Mouse (Mus musculus): ENCODE results near the gene Trim25. TPM values are rescaled to one million over a fixed set of nuclear protein-coding genes. Genes with fewer than 3 reads are reported as not detected.

Gene Trim25
- total RNA-seq, 1 experiment from 2014 or later, result 107 TPM

- no peak for ATAC-seq (ENCODE audit: extremely low read depth, insufficient number of reproducible peaks, low FRiP score, poor library complexity, severe bottlenecking)
These were observed 46.8 kb downstream of the Trim25 start for GRCm38 (mm10) chr11:89046021-89046420.

DNA sequence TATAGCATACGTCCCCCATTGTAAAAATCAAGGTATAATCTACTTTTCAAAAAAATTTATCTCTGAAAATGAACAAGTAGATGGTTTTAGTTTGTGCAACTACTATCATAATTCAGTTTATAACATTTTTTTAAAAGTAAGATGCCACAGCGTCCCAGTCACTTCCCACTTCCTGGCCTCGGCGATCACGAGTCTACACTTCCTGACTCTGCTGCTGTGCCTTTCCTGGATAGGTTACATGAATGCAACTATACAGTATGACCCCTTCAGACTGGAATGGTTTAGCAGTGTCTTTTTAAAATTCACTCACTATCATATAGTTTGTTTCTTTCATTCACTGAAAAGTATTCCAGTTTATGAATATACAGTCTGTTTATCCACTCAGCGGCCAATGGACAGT is 52.6 kb downstream of the Trim25 start:
- no peak for ATAC-seq (ENCODE audit: extremely low read depth, insufficient number of reproducible peaks, low FRiP score, poor library complexity, severe bottlenecking)

DNA sequence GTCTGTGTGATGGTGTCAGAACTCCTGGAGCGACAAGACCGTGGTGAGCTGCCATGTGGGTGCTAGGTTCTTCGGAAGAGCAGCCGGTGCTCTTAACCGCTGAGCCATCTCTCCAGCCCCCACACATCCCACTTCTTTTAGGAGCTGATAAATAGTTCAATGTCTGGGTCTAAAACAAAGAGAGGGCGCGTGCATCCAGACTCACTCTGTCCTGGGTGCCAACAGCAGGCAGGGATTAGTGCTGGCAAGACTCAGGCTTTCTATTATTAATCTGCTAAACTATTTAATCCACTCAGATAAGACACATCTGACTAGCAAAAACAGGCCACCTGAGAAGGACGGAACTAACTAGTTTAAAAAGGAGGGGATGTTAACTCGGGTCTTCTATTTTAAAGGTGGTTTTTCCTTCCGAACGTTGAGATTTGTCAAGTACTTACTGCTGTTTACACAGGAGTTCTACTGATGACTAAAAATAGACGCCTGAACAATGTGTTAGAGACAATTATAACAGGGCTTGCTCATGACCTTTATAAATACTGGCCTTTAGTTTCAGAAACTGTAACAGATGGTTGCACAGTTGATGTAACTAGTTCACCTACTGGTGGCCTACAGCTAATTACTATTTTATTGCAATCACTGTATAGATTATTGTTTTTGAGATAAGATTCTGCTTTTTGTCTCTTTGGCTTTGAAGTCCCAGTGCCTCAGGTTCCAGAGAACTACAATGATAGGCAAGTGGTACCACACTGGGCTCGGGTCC is 56.9 kb downstream of the Trim25 start:
- ATAC-seq (ENCODE audit: extremely low read depth, insufficient number of reproducible peaks, low FRiP score, poor library complexity, severe bottlenecking), result no peak

GRCm38 (mm10) chr11:89058515-89059270 is 59.5 kb downstream of the Trim25 start:
- peak; percentile 34; the same call in 1 of the 2 replicates for ATAC-seq (ENCODE audit: extremely low read depth, insufficient number of reproducible peaks, low FRiP score, poor library complexity, severe bottlenecking)

- peak; percentile 37 for ATAC-seq (ENCODE audit: extremely low read depth, insufficient number of reproducible peaks, low FRiP score, poor library complexity, severe bottlenecking)
These were observed 60.8 kb downstream of the Trim25 start for GRCm38 (mm10) chr11:89059919-89060422.

GRCm38 (mm10) chr11:89060423-89061089 is 61.4 kb downstream of the Trim25 start:
- peak; percentile 81 for ATAC-seq (ENCODE audit: extremely low read depth, insufficient number of reproducible peaks, low FRiP score, poor library complexity, severe bottlenecking)

DNA sequence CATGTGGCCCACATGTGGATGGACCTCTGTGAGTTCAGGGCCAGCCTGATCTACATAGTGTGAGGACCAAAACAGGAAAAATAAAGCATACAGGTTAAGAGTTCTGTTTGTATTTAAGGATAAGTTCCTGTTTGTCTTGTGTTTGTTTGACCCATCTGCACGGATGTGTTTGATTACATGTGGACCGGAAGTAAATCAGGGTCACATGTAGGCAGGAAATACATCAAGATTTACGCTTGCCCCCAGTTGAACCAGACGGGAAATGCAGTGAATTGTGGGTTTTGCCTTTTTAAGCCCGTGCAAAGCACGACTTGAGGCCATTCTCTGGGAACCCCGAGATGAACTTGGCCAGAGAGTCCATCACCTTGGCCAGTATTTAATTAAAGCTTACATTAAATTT is 62.2 kb downstream of the Trim25 start:
- no peak for ATAC-seq (ENCODE audit: extremely low read depth, insufficient number of reproducible peaks, low FRiP score, poor library complexity, severe bottlenecking)

- no peak for ATAC-seq (ENCODE audit: extremely low read depth, insufficient number of reproducible peaks, low FRiP score, poor library complexity, severe bottlenecking)
These were observed 65.1 kb downstream of the Trim25 start for GRCm38 (mm10) chr11:89064312-89064711.

DNA sequence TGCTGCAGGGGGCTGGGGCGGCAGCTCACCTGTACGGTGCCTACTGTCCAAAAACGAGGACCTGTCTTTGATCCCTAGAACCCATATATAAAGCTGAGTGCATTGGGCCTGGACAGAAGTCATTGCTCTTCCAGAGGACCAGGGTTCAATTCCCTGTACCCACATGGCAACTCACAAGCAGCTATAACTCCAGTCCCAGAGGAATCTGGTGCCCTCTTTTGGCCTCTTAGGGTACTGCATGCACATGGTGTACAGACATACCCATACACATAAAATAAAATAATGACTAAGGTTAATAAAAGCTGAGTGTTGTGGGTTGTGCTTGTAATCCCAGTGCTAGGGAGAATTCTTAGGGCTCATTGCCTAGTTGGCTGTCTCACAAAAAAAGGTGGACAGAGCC is 66.1 kb downstream of the Trim25 start:
- no peak for ATAC-seq (ENCODE audit: extremely low read depth, insufficient number of reproducible peaks, low FRiP score, poor library complexity, severe bottlenecking)

DNA sequence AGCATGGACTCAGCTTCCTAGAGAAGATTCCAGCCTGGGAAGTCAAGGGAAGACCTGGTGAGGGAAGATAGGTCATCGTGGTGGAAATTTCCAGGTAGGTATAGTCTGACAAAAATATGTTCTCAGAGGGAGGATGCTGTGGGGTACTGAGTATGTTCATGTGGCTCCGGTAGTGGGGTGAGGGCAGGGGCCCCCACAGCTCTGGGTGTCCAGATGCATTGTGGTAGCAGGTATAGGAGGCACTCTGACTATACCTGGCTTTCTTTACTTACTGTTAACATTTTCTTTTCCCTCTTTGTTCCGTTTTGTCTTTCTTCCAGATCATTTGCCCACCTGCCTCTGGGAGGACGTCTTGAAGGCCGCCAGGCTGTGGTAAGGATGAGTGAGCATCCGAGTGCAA is 67.0 kb downstream of the Trim25 start:
- ATAC-seq (ENCODE audit: extremely low read depth, insufficient number of reproducible peaks, low FRiP score, poor library complexity, severe bottlenecking), result no peak

- ATAC-seq (ENCODE audit: extremely low read depth, insufficient number of reproducible peaks, low FRiP score, poor library complexity, severe bottlenecking), result no peak
These were observed 67.6 kb downstream of the Trim25 start, which contains the start of gene Dgke for GRCm38 (mm10) chr11:89066750-89067149. Gene Dgke (minus strand): TSS chr11:89066850.

DNA sequence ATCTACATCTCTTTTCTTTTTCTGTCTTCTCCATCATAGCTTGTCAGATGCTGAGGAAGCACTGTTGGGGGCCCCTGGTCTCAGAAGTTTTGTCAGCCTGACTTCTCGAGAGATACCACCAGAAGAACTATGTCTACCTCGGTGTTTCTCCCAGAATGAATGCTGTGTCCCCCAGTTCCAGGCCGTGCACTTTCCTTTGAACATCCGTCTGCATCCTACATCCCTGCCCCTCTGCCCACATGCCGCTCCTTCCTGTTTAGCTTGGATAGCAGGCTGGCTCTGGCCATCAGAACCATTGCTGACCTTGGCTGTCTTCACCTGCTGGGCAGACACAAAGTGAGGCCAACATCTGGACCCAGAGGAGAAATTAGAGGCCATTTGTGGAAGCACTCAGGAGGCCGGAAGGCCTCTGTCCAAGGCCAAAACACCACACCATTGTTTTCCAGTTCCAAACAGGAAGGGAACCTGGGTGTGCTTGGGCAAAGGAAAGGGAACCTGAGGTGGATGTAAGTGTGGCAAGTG is 68.2 kb downstream of the Trim25 start:
- ATAC-seq (ENCODE audit: extremely low read depth, insufficient number of reproducible peaks, low FRiP score, poor library complexity, severe bottlenecking), result no peak

DNA sequence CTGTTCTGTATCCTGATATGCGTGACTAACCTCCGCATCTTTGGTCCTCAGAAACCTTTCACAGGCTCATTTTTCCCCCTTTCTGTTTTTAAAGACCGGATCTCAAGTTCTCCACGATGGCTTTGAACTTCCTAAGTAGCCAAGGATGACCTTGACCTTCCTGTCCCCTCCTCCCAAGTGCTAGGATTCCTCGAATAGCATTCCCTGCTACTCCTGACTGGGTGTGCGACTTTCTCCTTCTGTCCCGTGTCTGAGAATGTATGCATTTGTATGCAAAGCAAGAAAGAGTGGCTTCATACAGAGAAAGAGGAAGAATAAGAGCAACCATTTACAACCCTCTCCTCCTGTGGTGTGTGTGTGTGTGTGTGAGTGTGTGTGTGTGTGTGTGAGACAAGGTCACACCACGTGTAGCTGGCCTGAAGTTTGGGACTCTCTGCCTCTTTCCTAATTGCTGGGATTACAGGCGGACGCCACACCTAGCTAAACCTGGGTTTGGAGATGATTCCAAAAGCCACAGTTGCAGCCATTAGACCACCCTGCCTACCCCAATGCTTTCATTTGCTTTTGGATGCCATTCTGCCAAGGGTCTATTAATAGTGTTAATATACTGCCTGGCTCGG is 68.8 kb downstream of the Trim25 start:
- no peak for ATAC-seq (ENCODE audit: extremely low read depth, insufficient number of reproducible peaks, low FRiP score, poor library complexity, severe bottlenecking)

DNA sequence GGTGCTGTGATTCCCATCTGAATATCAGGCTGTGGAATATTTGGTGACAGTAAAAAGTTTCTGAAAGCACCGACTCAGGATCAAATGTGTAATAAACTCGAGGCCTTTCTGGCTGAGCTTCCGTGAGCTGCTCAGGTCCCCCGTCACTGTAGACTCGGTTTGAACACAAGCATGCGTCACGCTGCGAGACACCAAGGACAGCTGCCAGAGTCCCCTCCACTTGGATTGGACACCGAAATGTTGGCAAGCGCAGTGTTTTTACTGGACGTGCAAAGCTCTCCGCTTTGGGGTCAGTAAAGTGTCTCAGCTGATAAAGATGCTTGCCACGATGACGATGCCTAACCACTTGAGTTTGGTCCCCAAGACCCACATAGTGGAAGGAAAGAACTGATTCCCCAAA is 69.5 kb downstream of the Trim25 start:
- no peak for ATAC-seq (ENCODE audit: extremely low read depth, insufficient number of reproducible peaks, low FRiP score, poor library complexity, severe bottlenecking)

- ATAC-seq (ENCODE audit: extremely low read depth, insufficient number of reproducible peaks, low FRiP score, poor library complexity, severe bottlenecking), result peak; percentile 67
These were observed 70.1 kb downstream of the Trim25 start for GRCm38 (mm10) chr11:89069303-89069702.
